Mouse (Mus musculus) MEL (cell line): Measurements from ENCODE around the gene Bnip3. TPM values are rescaled to one million over a fixed set of nuclear protein-coding genes. Genes with fewer than 3 reads are reported as not detected.

Experiments used
- DNase-seq: peaks from one replicate; pipeline ENCODE4 v3.0.0; 2011; ENCODE audit warnings: low read depth, low spot score
- H3K27ac ChIP-seq: 2 replicates; pipeline ENCODE4 v1.5.1; 2012; ENCODE audit warnings: low read depth, mild to moderate bottlenecking, control low read depth, low read length, moderate library complexity; ENCODE audit not compliant: control insufficient read depth
- H3K27me3 ChIP-seq, 2 experiments: fragments of 150-350 bp in 1 of 2; sonication (generic) in 1 of 2; 2 replicates each; pipeline ENCODE4 v1.6.1; 2012; ENCODE audit warnings: low read length in 2 of 2, mild to moderate bottlenecking in 2 of 2, improper control_type of control experiment in 1 of 2, moderate library complexity in 1 of 2; ENCODE audit not compliant: insufficient read depth in 2 of 2, control insufficient read depth in 1 of 2
- H3K36me3 ChIP-seq, 2 experiments: 2 replicates each; pipeline ENCODE4 v1.6.1; 2012 to 2014; ENCODE audit warnings: low read length in 2 of 2, improper control_type of control experiment in 1 of 2, inconsistent platforms in 1 of 2, mild to moderate bottlenecking in 1 of 2; ENCODE audit not compliant: insufficient read depth in 2 of 2, control insufficient read depth in 1 of 2
- H3K4me1 ChIP-seq, 2 experiments: fragments of 150-350 bp in 1 of 2; sonication (generic) in 1 of 2; 2 replicates each; pipeline ENCODE4 v1.6.1; 2012; ENCODE audit warnings: low read length in 2 of 2, improper control_type of control experiment in 1 of 2, mild to moderate bottlenecking in 1 of 2; ENCODE audit not compliant: insufficient read depth in 2 of 2, control insufficient read depth in 1 of 2
- H3K4me3 ChIP-seq, 2 experiments: fragments of 150-350 bp in 1 of 2; sonication (generic) in 1 of 2; 2 replicates each; pipeline ENCODE4 v1.5.1; 2012; ENCODE audit warnings: low read depth in 2 of 2, low read length in 2 of 2, mild to moderate bottlenecking in 2 of 2, moderate library complexity in 2 of 2, control low read depth in 1 of 2, improper control_type of control experiment in 1 of 2; ENCODE audit not compliant: control insufficient read depth in 1 of 2, insufficient read depth in 1 of 2
- H3K79me2 ChIP-seq: 2 replicates; pipeline ENCODE4 v1.6.1; 2012; ENCODE audit warnings: mild to moderate bottlenecking, low read length, moderate library complexity; ENCODE audit not compliant: control insufficient read depth, poor library complexity, insufficient read depth
- H3K9ac ChIP-seq: 2 replicates; pipeline ENCODE4 v1.6.1; 2012; ENCODE audit warnings: low read depth, mild to moderate bottlenecking, control low read depth, low read length, moderate library complexity; ENCODE audit not compliant: control insufficient read depth, poor library complexity, severe bottlenecking
- H3K9me3 ChIP-seq: fragments of 150-350 bp; sonication (generic); replicated peaks from 2 replicates; pipeline ENCODE4 v1.6.1; 2012; ENCODE audit warnings: mild to moderate bottlenecking, low read length, improper control_type of control experiment, moderate library complexity; ENCODE audit not compliant: insufficient read depth
- CHD1 ChIP-seq: IDR thresholded peaks from 2 replicates; pipeline ENCODE4 v1.6.1; 2012; ENCODE audit warnings: low read depth, mild to moderate bottlenecking, inconsistent platforms, low read length, improper control_type of control experiment
- CHD2 ChIP-seq: IDR thresholded peaks from 2 replicates; pipeline ENCODE4 v1.6.1; 2011; ENCODE audit warnings: low read length, improper control_type of control experiment
- ELF1 ChIP-seq: IDR thresholded peaks from 2 replicates; pipeline ENCODE4 v1.6.1; 2014; ENCODE audit warnings: low read depth, mild to moderate bottlenecking, inconsistent platforms, low read length, improper control_type of control experiment, moderate library complexity
- EP300 ChIP-seq, 2 experiments: IDR thresholded peaks; 2 replicates each; pipeline ENCODE4 v1.6.1; 2011; ENCODE audit warnings: improper control_type of control experiment in 2 of 2, low read length in 2 of 2, low read depth in 1 of 2, mild to moderate bottlenecking in 1 of 2
- ETS1 ChIP-seq: IDR thresholded peaks from 2 replicates; pipeline ENCODE4 v1.6.1; 2012; ENCODE audit warnings: low read depth, mild to moderate bottlenecking, inconsistent platforms, low read length, improper control_type of control experiment, moderate library complexity
- GABPA ChIP-seq: IDR thresholded peaks from 2 replicates; pipeline ENCODE4 v1.6.1; 2012; ENCODE audit warnings: low read depth, mild to moderate bottlenecking, inconsistent platforms, low read length, improper control_type of control experiment, moderate library complexity
- JUND ChIP-seq: IDR thresholded peaks from 2 replicates; pipeline ENCODE4 v1.6.1; 2011; ENCODE audit warnings: low read depth, mild to moderate bottlenecking, improper control_type of control experiment, low read length
- KAT2A ChIP-seq: conservative IDR thresholded peaks from 2 replicates; pipeline ENCODE4 v1.6.1; 2012; ENCODE audit warnings: low read depth, low read length, improper control_type of control experiment, inconsistent platforms
- MAX ChIP-seq: IDR thresholded peaks from 2 replicates; pipeline ENCODE4 v1.6.1; 2011; ENCODE audit warnings: low read length, improper control_type of control experiment
- MAZ ChIP-seq: IDR thresholded peaks from 2 replicates; pipeline ENCODE4 v1.6.1; 2012; ENCODE audit warnings: low read depth, mild to moderate bottlenecking, inconsistent platforms, low read length, improper control_type of control experiment
- NRF1 ChIP-seq: IDR thresholded peaks from 2 replicates; pipeline ENCODE4 v1.6.1; 2014; ENCODE audit warnings: low read depth, mild to moderate bottlenecking, inconsistent platforms, low read length, improper control_type of control experiment, moderate library complexity; ENCODE audit not compliant: poor library complexity, insufficient read depth, severe bottlenecking
- POLR2A ChIP-seq, 2 experiments: IDR thresholded peaks; 2 replicates each; pipeline ENCODE4 v1.6.1; 2011 to 2012; ENCODE audit warnings: low read length in 2 of 2, mild to moderate bottlenecking in 2 of 2, control low read depth in 1 of 2, improper control_type of control experiment in 1 of 2, low read depth in 1 of 2, moderate library complexity in 1 of 2; ENCODE audit not compliant: control insufficient read depth in 1 of 2, insufficient read depth in 1 of 2, poor library complexity in 1 of 2
- POLR2AphosphoS5 ChIP-seq: IDR thresholded peaks from 2 replicates; pipeline ENCODE4 v1.6.1; 2012; ENCODE audit warnings: low read depth, borderline replicate concordance, mild to moderate bottlenecking, inconsistent platforms, low read length, moderate library complexity, mixed read lengths
- SIN3A ChIP-seq: IDR thresholded peaks from 2 replicates; pipeline ENCODE4 v1.6.1; 2012; ENCODE audit warnings: low read length, improper control_type of control experiment, inconsistent platforms
- TAL1 ChIP-seq: IDR thresholded peaks from 2 replicates; pipeline ENCODE4 v1.6.1; 2012; ENCODE audit warnings: mild to moderate bottlenecking, inconsistent platforms, low read length, moderate library complexity, mixed read lengths
- TBP ChIP-seq: IDR thresholded peaks from 2 replicates; pipeline ENCODE4 v1.8.0; 2011; ENCODE audit warnings: low read depth, low read length, improper control_type of control experiment
- UBTF ChIP-seq: IDR thresholded peaks from 2 replicates; pipeline ENCODE4 v1.6.1; 2012; ENCODE audit warnings: low read depth, mild to moderate bottlenecking, inconsistent platforms, low read length, improper control_type of control experiment, moderate library complexity, borderline replicate concordance; ENCODE audit not compliant: insufficient read depth
- USF1 ChIP-seq: IDR thresholded peaks from 2 replicates; pipeline ENCODE4 v1.6.1; 2014; ENCODE audit warnings: low read depth, mild to moderate bottlenecking, inconsistent platforms, low read length, improper control_type of control experiment, moderate library complexity
- USF2 ChIP-seq, 2 experiments: IDR thresholded peaks; 2 replicates each; pipeline ENCODE4 v1.6.1; 2011 to 2012; ENCODE audit warnings: improper control_type of control experiment in 2 of 2, low read length in 2 of 2, borderline replicate concordance in 1 of 2, inconsistent platforms in 1 of 2, low read depth in 1 of 2, mild to moderate bottlenecking in 1 of 2; ENCODE audit not compliant: insufficient read depth in 1 of 2
- ZC3H11A ChIP-seq: IDR thresholded peaks from 2 replicates; pipeline ENCODE4 v1.6.1; 2012; ENCODE audit warnings: low read depth, mild to moderate bottlenecking, inconsistent platforms, low read length, improper control_type of control experiment
- polyA plus RNA-seq, 2 experiments: library from polyadenylated mRNA; stranded (reverse) in 1 of 2; unstranded in 1 of 2; fragments of >175 nt in 1 of 2; fragments of >200 nt in 1 of 2; gene quantifications; 2 replicates each; pipeline versions ENCODE4 v1.2.1 to v1.2.4; 2012; ENCODE audit warnings: low replicate concordance in 2 of 2, low read depth in 1 of 2; ENCODE audit not compliant: insufficient read length in 2 of 2, insufficient read depth in 1 of 2, missing spikeins in 1 of 2
- total RNA-seq: library from RNA; depleted of rRNA; stranded (reverse); fragments of 300-350 nt; gene quantifications from 2 replicates; pipeline ENCODE4 v1.2.3, GENCODE M21; 2012

Gene Bnip3
- total and polyA plus RNA-seq, 3 experiments, result 37.0 to 135 TPM; not detected in 1

- no peak for TF ChIP-seq ELF1
- no peak for TF ChIP-seq POLR2AphosphoS5
- TF ChIP-seq CHD1, result no peak
- no peak for TF ChIP-seq TAL1
- TF ChIP-seq SIN3A, result no peak
- no peak for TF ChIP-seq EP300 (IDR thresholded peaks at IDR 0.05; ENCODE audit: low read depth in 1 of 2, low read length in 2 of 2)
- TF ChIP-seq ETS1, result no peak
- TF ChIP-seq GABPA, result no peak
- TF ChIP-seq POLR2A (IDR thresholded peaks at IDR 0.05; ENCODE audit: control insufficient read depth in 1 of 2, insufficient read depth in 1 of 2, low read depth in 1 of 2, low read length in 2 of 2, poor library complexity in 1 of 2), result no peak
- TF ChIP-seq UBTF, result no peak
- TF ChIP-seq MAZ, result no peak
- no peak for TF ChIP-seq MAX
- no peak for TF ChIP-seq USF2 (IDR thresholded peaks at IDR 0.05; ENCODE audit: borderline replicate concordance in 1 of 2, insufficient read depth in 1 of 2, low read depth in 1 of 2, low read length in 2 of 2)
- TF ChIP-seq USF1, result no peak
- no peak for TF ChIP-seq KAT2A
- no peak for TF ChIP-seq ZC3H11A
- no peak for TF ChIP-seq TBP
- TF ChIP-seq JUND, result no peak
- TF ChIP-seq NRF1, result no peak
- no peak for TF ChIP-seq CHD2
- no peaks in the 10 kb centered on the region for H3K9me3 ChIP-seq
- H3K9ac ChIP-seq, result peak overlapping the region; percentile 96
- H3K79me2 ChIP-seq, result peaks cover 37% of the 10 kb centered on the region
- H3K36me3 ChIP-seq, result peaks cover 14 to 21% of the 10 kb centered on the region in 2 experiments
- no peak for DNase-seq
- 0 out of 2 replicates have a peak overlapping the region, but pooled peaks have one; percentile 2 for H3K27ac ChIP-seq
- H3K4me1 ChIP-seq, result peaks cover 0 to 26% of the 10 kb centered on the region in 2 experiments; a peak in 3 of 4 replicates
- no peaks in the 10 kb centered on the region for H3K27me3 ChIP-seq
- H3K4me3 ChIP-seq, result peak overlapping the region; percentile 87 to 99
Observed at GRCm38 (mm10) chr7:138846502-138846991, 62.8 kb downstream of the Bnip3 start.
